Mouse (Mus musculus): ENCODE results near the gene Gria2.

Gene Gria2

GRCm38 (mm10) chr3:80802596-80803081 lies at the start of gene Gria2:
Gria2 (minus strand) TSS chr3:80802835.
- DNase-seq (ENCODE audit: low spot score in 2 of 2), result peak in 1 of 2 experiments; percentile 41

- DNase-seq (ENCODE audit: low spot score in 2 of 2), result no peak
These were observed 48.3 kb upstream of the Gria2 start for GRCm38 (mm10) chr3:80850947-80851346.

GRCm38 (mm10) chr3:80845634-80846033 lies 43.0 kb upstream of the Gria2 start:
- no peak for DNase-seq (ENCODE audit: low spot score in 2 of 2)

GRCm38 (mm10) chr3:80839845-80840244 lies 37.2 kb upstream of the Gria2 start:
- DNase-seq (ENCODE audit: low spot score in 2 of 2), result no peak

- no peak for DNase-seq (ENCODE audit: low spot score in 2 of 2)
These were observed 34.9 kb upstream of the Gria2 start for GRCm38 (mm10) chr3:80837583-80837982.

- no peak for DNase-seq (ENCODE audit: low spot score in 2 of 2)
These were observed 21.3 kb upstream of the Gria2 start for GRCm38 (mm10) chr3:80823975-80824374.

- no peak for DNase-seq (ENCODE audit: low spot score in 2 of 2)
These were observed 16.0 kb upstream of the Gria2 start for GRCm38 (mm10) chr3:80818619-80819018.

GRCm38 (mm10) chr3:80813734-80814133 lies 11.1 kb upstream of the Gria2 start:
- DNase-seq (ENCODE audit: low spot score in 2 of 2), result no peak

GRCm38 (mm10) chr3:80812237-80812636 lies 9.6 kb upstream of the Gria2 start:
- DNase-seq (ENCODE audit: low spot score in 2 of 2), result no peak

GRCm38 (mm10) chr3:80805327-80805726 lies 2.7 kb upstream of the Gria2 start:
- no peak for DNase-seq (ENCODE audit: low spot score in 2 of 2)

- no peak for DNase-seq (ENCODE audit: low spot score in 2 of 2)
These were observed 1.2 kb upstream of the Gria2 start for GRCm38 (mm10) chr3:80803811-80804210.

- DNase-seq (ENCODE audit: low spot score in 2 of 2), result no peak
These were observed 576 bp upstream of the Gria2 start for GRCm38 (mm10) chr3:80803211-80803610.

- DNase-seq (ENCODE audit: low spot score in 2 of 2), result no peak
These were observed 766 bp downstream of the Gria2 start for GRCm38 (mm10) chr3:80801827-80802310.

- peak in 1 of 2 experiments; percentile 4 for DNase-seq (ENCODE audit: low spot score in 2 of 2)
These were observed 1.4 kb downstream of the Gria2 start for GRCm38 (mm10) chr3:80800995-80801826.

GRCm38 (mm10) chr3:80800299-80800994 lies 2.2 kb downstream of the Gria2 start:
- DNase-seq (ENCODE audit: low spot score in 2 of 2), result peak; percentile 17 to 18

GRCm38 (mm10) chr3:80797935-80798334 lies 4.7 kb downstream of the Gria2 start:
- no peak for DNase-seq (ENCODE audit: low spot score in 2 of 2)

GRCm38 (mm10) chr3:80796764-80797163 lies 5.9 kb downstream of the Gria2 start:
- no peak for DNase-seq (ENCODE audit: low spot score in 2 of 2)

- no peak for DNase-seq (ENCODE audit: low spot score in 2 of 2)
These were observed 7.4 kb downstream of the Gria2 start for GRCm38 (mm10) chr3:80795284-80795683.

GRCm38 (mm10) chr3:80787116-80787744 lies 15.4 kb downstream of the Gria2 start:
- no peak for DNase-seq (ENCODE audit: low spot score in 2 of 2)

- no peak for DNase-seq (ENCODE audit: low spot score in 2 of 2)
These were observed 21.5 kb downstream of the Gria2 start for GRCm38 (mm10) chr3:80781144-80781530.

GRCm38 (mm10) chr3:80780383-80781143 lies 22.1 kb downstream of the Gria2 start:
- no peak for DNase-seq (ENCODE audit: low spot score in 2 of 2)

All from thymus, postnatal 10 days (tissue).